13 mouse cellular contexts compared by ENCODE assay signal in the genomic region with DNA sequence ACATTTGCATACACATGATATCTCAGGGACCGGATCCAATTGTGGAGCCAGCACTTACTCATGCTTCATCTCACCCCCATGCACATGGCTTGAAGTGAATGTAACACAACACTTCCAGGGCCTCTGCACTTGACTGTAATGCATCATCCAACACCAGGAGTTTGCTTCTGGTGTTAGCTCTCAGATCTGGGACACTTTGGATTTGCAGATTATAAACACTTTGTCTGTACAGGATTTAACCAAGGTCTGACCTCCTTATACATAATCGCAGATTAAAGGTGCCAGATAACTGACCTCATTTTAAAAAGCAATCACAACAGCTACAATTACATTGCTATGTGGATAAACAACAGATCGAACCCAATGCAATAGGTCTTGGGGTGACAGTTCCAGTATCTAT. TPM values are rescaled to one million over a fixed set of nuclear protein-coding genes. Genes with fewer than 3 reads are reported as not detected.
DNase-seq lines count a peak whose midpoint lies in the region; ATAC-seq lines count a peak whose summit lies in the region.
"Had no signal": no experiment of that assay in that cellular context is flagged by ENCODE, and none has a peak within 500 bp of the region (broad histone marks: within the 10 kb centered on the region; RNA-seq: fewer than 3 reads in every experiment).

No protein-coding gene starts in this region.

- no peaks in the 10 kb centered on the region for H3K9me3 ChIP-seq in hindbrain, embryonic 13.5 days
- no peaks in the 10 kb centered on the region for H3K9me3 ChIP-seq in hindbrain, embryonic 11.5 days (ENCODE audit: control insufficient read depth, low read length)
- no peaks in the 10 kb centered on the region for H3K9me3 ChIP-seq in neural tube, embryonic 13.5 days
- no peaks in the 10 kb centered on the region for H3K9me3 ChIP-seq in liver, embryonic 12.5 days (replicated peaks)
- H3K9me3 ChIP-seq: kidney, embryonic 15.5 days had no signal

- no peak overlapping the region; the same call in 1 of the 2 replicates for H3K9ac ChIP-seq in hindbrain, embryonic 13.5 days
- H3K9ac ChIP-seq in hindbrain, embryonic 11.5 days (ENCODE audit: low read depth, low read length) = no peak overlapping the region
- H3K9ac ChIP-seq in neural tube, embryonic 13.5 days = no peak overlapping the region
- H3K9ac ChIP-seq in liver, embryonic 12.5 days = no peak overlapping the region

- ATAC-seq in hindbrain, embryonic 13.5 days (ENCODE audit: low FRiP score) = no peak
- ATAC-seq in hindbrain, embryonic 11.5 days (ENCODE audit: low FRiP score) = no peak
- ATAC-seq in neural tube, embryonic 13.5 days (ENCODE audit: low read depth) = no peak
- ATAC-seq in liver, embryonic 12.5 days = no peak
- no peak for ATAC-seq in granulocyte monocyte progenitor cell, adult 5-6 weeks (replicated peaks; ENCODE audit: poor library complexity, severe bottlenecking)
- ATAC-seq: hindbrain, embryonic 16.5 days had no signal

- DNase-seq in hindbrain, embryonic 11.5 days (ENCODE audit: low spot score) = no peak
- DNase-seq in neural tube, embryonic 10.5 days (ENCODE audit: extremely low spot score, low spot score) = no peak
- no peak for DNase-seq in layer of hippocampus, postnatal 36 days
- DNase-seq: adrenal gland, postnatal 25 days; cerebellum, postnatal 10 days; lung, adult 2 months had no signal

- no peak overlapping the region for H3K27ac ChIP-seq in hindbrain, embryonic 13.5 days
- no peak overlapping the region for H3K27ac ChIP-seq in hindbrain, embryonic 11.5 days (ENCODE audit: low read depth, low read length)
- no peak overlapping the region for H3K27ac ChIP-seq in neural tube, embryonic 13.5 days (replicated peaks)
- no peak overlapping the region; the same call in 1 of the 2 replicates for H3K27ac ChIP-seq in liver, embryonic 12.5 days
- H3K27ac ChIP-seq: kidney, embryonic 15.5 days had no signal

- WGBS in hindbrain, embryonic 13.5 days = 96% methylated on average over 3 of the region's 3 CpGs
- 97% methylated on average over 3 of the region's 3 CpGs for WGBS in hindbrain, embryonic 11.5 days
- WGBS in neural tube, embryonic 13.5 days = 97% methylated on average over 3 of the region's 3 CpGs
- 87% methylated on average over 3 of the region's 3 CpGs for WGBS in liver, embryonic 12.5 days (ENCODE audit: insufficient replicate concordance)

- 0 out of 2 replicates have a peak overlapping the region, but pooled peaks have one; percentile 81 for H3K4me3 ChIP-seq in hindbrain, embryonic 13.5 days
- no peak overlapping the region for H3K4me3 ChIP-seq in hindbrain, embryonic 11.5 days (ENCODE audit: low read depth, low read length)
- H3K4me3 ChIP-seq in neural tube, embryonic 13.5 days = peak overlapping the region; percentile 85; the same call in 1 of the 2 replicates
- H3K4me3 ChIP-seq in liver, embryonic 12.5 days = peak overlapping the region; percentile 84

- peaks cover 26% of the 10 kb centered on the region for H3K4me1 ChIP-seq in hindbrain, embryonic 13.5 days (replicated peaks)
- H3K4me1 ChIP-seq in hindbrain, embryonic 11.5 days (replicated peaks; ENCODE audit: control insufficient read depth, insufficient read depth, low read length) = peaks cover 6% of the 10 kb centered on the region; the same call in 1 of the 2 replicates
- peaks cover 29% of the 10 kb centered on the region for H3K4me1 ChIP-seq in neural tube, embryonic 13.5 days (replicated peaks)
- peaks cover 33% of the 10 kb centered on the region for H3K4me1 ChIP-seq in liver, embryonic 12.5 days

- peaks cover 28% of the 10 kb centered on the region for H3K36me3 ChIP-seq in hindbrain, embryonic 13.5 days
- H3K36me3 ChIP-seq in hindbrain, embryonic 11.5 days (ENCODE audit: control insufficient read depth, insufficient read depth, low read length) = no peaks in the 10 kb centered on the region
- H3K36me3 ChIP-seq in neural tube, embryonic 13.5 days = peaks cover 25% of the 10 kb centered on the region
- peaks cover 36% of the 10 kb centered on the region for H3K36me3 ChIP-seq in liver, embryonic 12.5 days

- peak overlapping the region; percentile 96; the same call in 1 of the 2 replicates for H3K4me2 ChIP-seq in hindbrain, embryonic 13.5 days
- no peak overlapping the region for H3K4me2 ChIP-seq in hindbrain, embryonic 11.5 days (replicated peaks; ENCODE audit: low read depth, low read length)
- peak overlapping the region; percentile 95 for H3K4me2 ChIP-seq in neural tube, embryonic 13.5 days
- H3K4me2 ChIP-seq in liver, embryonic 12.5 days = peak overlapping the region; percentile 85

- H3K27me3 ChIP-seq in hindbrain, embryonic 13.5 days = no peaks in the 10 kb centered on the region
- H3K27me3 ChIP-seq in hindbrain, embryonic 11.5 days (ENCODE audit: control insufficient read depth, insufficient read depth, low read length) = no peaks in the 10 kb centered on the region
- H3K27me3 ChIP-seq in neural tube, embryonic 13.5 days = no peaks in the 10 kb centered on the region
- H3K27me3 ChIP-seq in liver, embryonic 12.5 days (replicated peaks) = no peaks in the 10 kb centered on the region
- H3K27me3 ChIP-seq: kidney, embryonic 15.5 days had no signal

RNA-seq across cellular contexts. Expression of gene Ccdc51, which starts 1.8 kb away (rescaled TPM):
- polyA plus RNA-seq in hindbrain, embryonic 13.5 days (2015; fragmentation: Nextera tagmentation; extraction: Ambion mirVana) = 14.6 and 14.7 TPM in 2 replicates
- 11.0 and 12.3 TPM in 2 replicates for polyA plus RNA-seq in hindbrain, embryonic 11.5 days (2014; fragmentation: Nextera tagmentation; extraction: Ambion mirVana)
- polyA plus RNA-seq in neural tube, embryonic 13.5 days (2015; fragmentation: Nextera tagmentation; extraction: Ambion mirVana) = 14.2 and 15.5 TPM in 2 replicates
- 14.5 and 15.3 TPM in 2 replicates for polyA plus RNA-seq in liver, embryonic 12.5 days (2016; fragmentation: Nextera tagmentation; extraction: Ambion mirVana)
- total RNA-seq in granulocyte monocyte progenitor cell, adult 5-6 weeks (2014; fragmentation: Nextera tagmentation) = 8.3 and 9.6 TPM in 2 replicates
- total RNA-seq in granulocyte monocyte progenitor cell, adult 5-6 weeks (2017) = 11.6 and 18.0 TPM in 2 replicates
- total RNA-seq in layer of hippocampus, postnatal 36 days (2021) = 1 to 10 TPM; 8.5 to 9.1 TPM

RNA-seq across cellular contexts. Expression of gene Tma7, which starts 1.9 kb away (rescaled TPM):
- 741 and 764 TPM in 2 replicates for polyA plus RNA-seq in hindbrain, embryonic 13.5 days (2015; fragmentation: Nextera tagmentation; extraction: Ambion mirVana)
- polyA plus RNA-seq in hindbrain, embryonic 11.5 days (2014; fragmentation: Nextera tagmentation; extraction: Ambion mirVana) = 756 and 774 TPM in 2 replicates
- polyA plus RNA-seq in neural tube, embryonic 13.5 days (2015; fragmentation: Nextera tagmentation; extraction: Ambion mirVana) = 726 and 792 TPM in 2 replicates
- polyA plus RNA-seq in liver, embryonic 12.5 days (2016; fragmentation: Nextera tagmentation; extraction: Ambion mirVana) = 522 and 538 TPM in 2 replicates
- total RNA-seq in granulocyte monocyte progenitor cell, adult 5-6 weeks (2014; fragmentation: Nextera tagmentation) = 391 and 511 TPM in 2 replicates
- 153 and 178 TPM in 2 replicates for total RNA-seq in granulocyte monocyte progenitor cell, adult 5-6 weeks (2017)
- 100 to 1,000 TPM; 303 to 338 TPM for total RNA-seq in layer of hippocampus, postnatal 36 days (2021)

RNA-seq across cellular contexts. Expression of gene Atrip, which starts 6.6 kb away (rescaled TPM):
- 27.8 and 32.4 TPM in 2 replicates for polyA plus RNA-seq in hindbrain, embryonic 13.5 days (2015; fragmentation: Nextera tagmentation; extraction: Ambion mirVana)
- 26.0 TPM in 2 replicates for polyA plus RNA-seq in hindbrain, embryonic 11.5 days (2014; fragmentation: Nextera tagmentation; extraction: Ambion mirVana)
- polyA plus RNA-seq in neural tube, embryonic 13.5 days (2015; fragmentation: Nextera tagmentation; extraction: Ambion mirVana) = 26.3 and 29.5 TPM in 2 replicates
- 18.6 and 19.4 TPM in 2 replicates for polyA plus RNA-seq in liver, embryonic 12.5 days (2016; fragmentation: Nextera tagmentation; extraction: Ambion mirVana)
- 13.5 and 26.7 TPM in 2 replicates for total RNA-seq in granulocyte monocyte progenitor cell, adult 5-6 weeks (2014; fragmentation: Nextera tagmentation)
- total RNA-seq in granulocyte monocyte progenitor cell, adult 5-6 weeks (2017) = 22.2 and 30.6 TPM in 2 replicates
- total RNA-seq in layer of hippocampus, postnatal 36 days (2021) = 10 to 100 TPM; 28.1 to 31.0 TPM

RNA-seq across cellular contexts. Expression of gene Plxnb1, which starts 14.7 kb away (rescaled TPM):
- polyA plus RNA-seq in hindbrain, embryonic 13.5 days (2015; fragmentation: Nextera tagmentation; extraction: Ambion mirVana) = 22.5 and 27.2 TPM in 2 replicates
- polyA plus RNA-seq in hindbrain, embryonic 11.5 days (2014; fragmentation: Nextera tagmentation; extraction: Ambion mirVana) = 16.9 and 18.2 TPM in 2 replicates
- polyA plus RNA-seq in neural tube, embryonic 13.5 days (2015; fragmentation: Nextera tagmentation; extraction: Ambion mirVana) = 19.9 and 22.2 TPM in 2 replicates
- 4.9 TPM in 2 replicates for polyA plus RNA-seq in liver, embryonic 12.5 days (2016; fragmentation: Nextera tagmentation; extraction: Ambion mirVana)
- not detected in 2 replicates for total RNA-seq in granulocyte monocyte progenitor cell, adult 5-6 weeks (2014; fragmentation: Nextera tagmentation)
- total RNA-seq in granulocyte monocyte progenitor cell, adult 5-6 weeks (2017) = not detected in 2 replicates
- total RNA-seq in layer of hippocampus, postnatal 36 days (2021) = 10 to 100 TPM; 79.7 to 88.6 TPM
- total RNA-seq: megakaryocyte progenitor cell, adult 5-6 weeks had no signal

RNA-seq across cellular contexts. Expression of gene Trex1, which starts 21.0 kb away (rescaled TPM):
- polyA plus RNA-seq in hindbrain, embryonic 13.5 days (2015; fragmentation: Nextera tagmentation; extraction: Ambion mirVana) = 12.9 and 15.2 TPM in 2 replicates
- 7.5 and 9.7 TPM in 2 replicates for polyA plus RNA-seq in hindbrain, embryonic 11.5 days (2014; fragmentation: Nextera tagmentation; extraction: Ambion mirVana)
- 12.4 and 15.0 TPM in 2 replicates for polyA plus RNA-seq in neural tube, embryonic 13.5 days (2015; fragmentation: Nextera tagmentation; extraction: Ambion mirVana)
- polyA plus RNA-seq in liver, embryonic 12.5 days (2016; fragmentation: Nextera tagmentation; extraction: Ambion mirVana) = 8.8 and 9.1 TPM in 2 replicates
- 23.5 and 32.3 TPM in 2 replicates for total RNA-seq in granulocyte monocyte progenitor cell, adult 5-6 weeks (2014; fragmentation: Nextera tagmentation)
- 17.1 and 17.8 TPM in 2 replicates for total RNA-seq in granulocyte monocyte progenitor cell, adult 5-6 weeks (2017)
- total RNA-seq in layer of hippocampus, postnatal 36 days (2021) = 10 to 100 TPM; 15.6 to 17.2 TPM
